Mouse (Mus musculus) ES-E14 (cell line): ENCODE results near the gene Rnf141. TPM values are rescaled to one million over a fixed set of nuclear protein-coding genes. Genes with fewer than 3 reads are reported as not detected.

Source experiments
- DNase-seq: peaks from one replicate; pipeline ENCODE4 v3.0.0-alpha.2; 2013; ENCODE audit warnings: low read depth, low spot score
- H3K27ac ChIP-seq: 2 replicates; pipeline ENCODE4 v1.5.1; 2012; ENCODE audit warnings: low read depth, mild to moderate bottlenecking, low read length, moderate library complexity, mixed read lengths; ENCODE audit not compliant: poor library complexity, insufficient read depth, severe bottlenecking
- H3K36me3 ChIP-seq: 2 replicates; pipeline ENCODE4 v1.6.1; 2012; ENCODE audit warnings: mild to moderate bottlenecking, low read length, moderate library complexity, mixed read lengths; ENCODE audit not compliant: control insufficient read depth, poor library complexity, insufficient read depth, severe bottlenecking
- H3K4me1 ChIP-seq, 2 experiments: fragments of 150-350 bp in 1 of 2; sonication (generic) in 1 of 2; 2 replicates each; pipeline ENCODE4 v1.6.1; 2012; ENCODE audit warnings: low read length in 2 of 2, mild to moderate bottlenecking in 1 of 2, mixed read lengths in 1 of 2; ENCODE audit not compliant: control insufficient read depth in 2 of 2, insufficient read depth in 2 of 2, poor library complexity in 1 of 2
- H3K4me3 ChIP-seq, 2 experiments: fragments of 150-350 bp in 1 of 2; sonication (generic) in 1 of 2; 2 replicates each; pipeline ENCODE4 v1.5.1; 2012; ENCODE audit warnings: low read length in 2 of 2, low read depth in 1 of 2, mild to moderate bottlenecking in 1 of 2, mixed read lengths in 1 of 2; ENCODE audit not compliant: insufficient read depth in 1 of 2, poor library complexity in 1 of 2, severe bottlenecking in 1 of 2
- H3K9ac ChIP-seq: 2 replicates; pipeline ENCODE4 v1.6.1; 2012; ENCODE audit warnings: low read depth, mild to moderate bottlenecking, low read length, mixed read lengths; ENCODE audit not compliant: poor library complexity, insufficient read depth, severe bottlenecking
- H3K9me3 ChIP-seq: fragments of 150-350 bp; sonication (generic); 2 replicates; pipeline ENCODE4 v1.6.1; 2012; ENCODE audit warnings: low read depth, mild to moderate bottlenecking, low read length; ENCODE audit not compliant: control insufficient read depth, insufficient read depth
- CHD2 ChIP-seq: IDR thresholded peaks from 2 replicates; pipeline ENCODE4 v1.6.1; 2014; ENCODE audit warnings: mild to moderate bottlenecking, low read depth, low read length, inconsistent platforms
- HCFC1 ChIP-seq: IDR thresholded peaks from 2 replicates; pipeline ENCODE4 v1.6.1; 2012; ENCODE audit warnings: low read length, inconsistent platforms, borderline replicate concordance; ENCODE audit not compliant: insufficient read depth
- MAFK ChIP-seq: IDR thresholded peaks from 2 replicates; pipeline ENCODE4 v1.6.1; 2014; ENCODE audit warnings: mild to moderate bottlenecking, low read depth, low read length, inconsistent platforms; ENCODE audit not compliant: insufficient read depth
- ZC3H11A ChIP-seq: IDR thresholded peaks from 2 replicates; pipeline ENCODE4 v1.6.1; 2012; ENCODE audit warnings: low read depth, mild to moderate bottlenecking, inconsistent platforms, low read length, borderline replicate concordance
- ZNF384 ChIP-seq: IDR thresholded peaks from 2 replicates; pipeline ENCODE4 v1.6.1; 2012; ENCODE audit warnings: low read depth, low read length, inconsistent platforms
- in situ Hi-C, 2 experiments: fragments of 600-800 bp; cut with MboI; formaldehyde crosslinking; loops; one replicate each; pipeline ENCODE4 v1.15.1; 2025; ENCODE audit warnings: low sequenced_read_pairs in 2 of 2, inconsistent platforms in 1 of 2; ENCODE audit not compliant: unreplicated experiment in 2 of 2
- total RNA-seq: library from RNA; depleted of rRNA; stranded (reverse); fragments of 300-350 nt; gene quantifications from 2 replicates; pipeline ENCODE4 v1.2.3, GENCODE M21; 2012

Gene Rnf141
- total RNA-seq, 1 experiment: 25.0 TPM

DNA sequence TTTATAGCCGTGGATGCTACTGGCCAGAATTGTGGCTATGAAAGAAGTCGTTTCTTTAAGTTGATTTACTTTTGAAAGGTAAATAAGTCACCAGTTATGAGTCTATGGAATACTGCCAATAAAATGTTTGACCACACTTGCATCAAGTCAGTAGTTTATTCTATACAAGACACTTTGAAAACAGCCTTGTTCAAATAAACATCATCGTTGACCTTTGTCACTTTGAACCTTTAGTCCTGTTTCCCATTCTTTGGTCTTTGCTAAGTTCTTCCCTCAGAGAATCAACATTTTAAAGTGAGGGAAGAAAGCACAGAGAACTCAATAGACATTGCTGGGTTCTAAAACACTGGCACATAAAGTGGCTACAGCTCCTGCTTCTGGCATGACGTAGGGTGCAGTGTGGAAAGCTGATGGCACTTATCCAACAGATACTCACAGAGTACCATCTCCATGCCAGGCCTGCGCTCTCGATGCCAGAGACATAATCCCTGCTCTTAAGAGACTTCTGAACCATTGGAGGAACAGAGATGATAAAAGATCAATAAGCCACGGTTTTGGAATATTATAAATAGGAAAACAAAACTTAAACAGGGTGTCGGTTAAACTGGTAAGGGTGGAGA is 10.8 kb upstream of the Rnf141 start:
- H3K4me3 ChIP-seq: no peak overlapping the region
- no peak overlapping the region for H3K27ac ChIP-seq
- H3K4me1 ChIP-seq: no peaks in the 10 kb centered on the region
- in situ Hi-C loops: no loop called here
- no peak for DNase-seq
- TF ChIP-seq ZNF384 (no peak), ZC3H11A (no peak), CHD2 (no peak), HCFC1 (no peak), MAFK (no peak)
- H3K36me3 ChIP-seq: no peaks in the 10 kb centered on the region
- H3K9me3 ChIP-seq: no peaks in the 10 kb centered on the region
- H3K9ac ChIP-seq: no peak overlapping the region

- Histone ChIP-seq H3K4me3 (no peak overlapping the region), H3K9me3 (no peaks in the 10 kb centered on the region), H3K27ac (no peak overlapping the region), H3K36me3 (no peaks in the 10 kb centered on the region), H3K9ac (no peak overlapping the region), H3K4me1 (no peaks in the 10 kb centered on the region)
- in situ Hi-C loops: no loop called here
- DNase-seq: no peak
- no peak for TF ChIP-seq ZNF384
- TF ChIP-seq ZC3H11A: no peak
- TF ChIP-seq MAFK: no peak
- TF ChIP-seq CHD2: no peak
- TF ChIP-seq HCFC1: no peak
Observed at GRCm38 (mm10) chr7:110854519-110854918, 10.3 kb upstream of the Rnf141 start.

DNA sequence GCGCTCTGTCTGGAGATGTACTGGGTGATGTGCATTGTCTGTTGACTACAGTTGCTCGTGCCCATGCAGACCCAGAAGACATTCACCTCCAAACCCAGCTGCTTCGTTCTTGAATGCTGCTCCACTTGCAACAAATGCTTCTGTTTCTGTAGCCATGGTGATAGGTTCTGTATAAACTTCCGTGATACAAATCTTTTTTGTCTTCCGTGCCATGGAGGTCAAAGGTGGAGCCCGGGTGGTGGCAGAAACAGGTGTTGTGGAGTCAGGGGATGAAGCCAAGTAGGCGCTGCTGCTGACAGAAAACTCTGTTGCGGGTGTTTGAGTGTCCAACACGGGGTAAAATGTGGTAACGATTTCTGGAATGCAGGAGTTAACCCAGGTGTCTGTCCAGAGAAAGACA is 9.4 kb upstream of the Rnf141 start:
- in situ Hi-C loops: no loop called here
- TF ChIP-seq MAFK (no peak), ZC3H11A (no peak), HCFC1 (no peak), CHD2 (no peak), ZNF384 (no peak)
- no peak overlapping the region for H3K9ac ChIP-seq
- no peaks in the 10 kb centered on the region for H3K36me3 ChIP-seq
- H3K27ac ChIP-seq: no peak overlapping the region
- no peaks in the 10 kb centered on the region for H3K9me3 ChIP-seq
- H3K4me1 ChIP-seq: no peaks in the 10 kb centered on the region
- H3K4me3 ChIP-seq: no peak overlapping the region
- no peak for DNase-seq

- H3K9me3 ChIP-seq: no peaks in the 10 kb centered on the region
- H3K9ac ChIP-seq: no peak overlapping the region
- H3K4me1 ChIP-seq: no peaks in the 10 kb centered on the region
- DNase-seq: no peak
- H3K27ac ChIP-seq: no peak overlapping the region
- H3K4me3 ChIP-seq: no peak overlapping the region
- in situ Hi-C loops: no loop called here
- no peaks in the 10 kb centered on the region for H3K36me3 ChIP-seq
- TF ChIP-seq MAFK (no peak), ZC3H11A (no peak), CHD2 (no peak), HCFC1 (no peak), ZNF384 (no peak)
Observed at GRCm38 (mm10) chr7:110851541-110852203, 7.4 kb upstream of the Rnf141 start.

GRCm38 (mm10) chr7:110848371-110848770 is 4.1 kb upstream of the Rnf141 start:
- no peak for TF ChIP-seq ZNF384
- TF ChIP-seq CHD2: no peak
- no peak for TF ChIP-seq HCFC1
- TF ChIP-seq ZC3H11A: no peak
- no peak for TF ChIP-seq MAFK
- DNase-seq: no peak
- Histone ChIP-seq H3K36me3 (no peaks in the 10 kb centered on the region), H3K27ac (no peak overlapping the region), H3K4me1 (no peaks in the 10 kb centered on the region), H3K4me3 (no peak overlapping the region), H3K9me3 (no peaks in the 10 kb centered on the region), H3K9ac (no peak overlapping the region)
- in situ Hi-C loops: no loop called here
